Mouse (Mus musculus) lung, adult 10 weeks (tissue): Measurements from ENCODE around the gene Pcnx. TPM values are rescaled to one million over a fixed set of nuclear protein-coding genes. Genes with fewer than 3 reads are reported as not detected.

Source experiments
- polyA plus RNA-seq: library from polyadenylated mRNA; stranded (reverse); fragments of 350-450 nt; fragmentation: Illumina TruSeq; extraction: RNeasy Lipid Tissue Mini Kit (QIAGEN cat#74804); gene quantifications from one replicate; pipeline ENCODE4 v1.2.3, GENCODE M21; 2014; ENCODE audit warnings: low read depth, low replicate concordance; ENCODE audit not compliant: insufficient read depth

Pcnx gene
- polyA plus RNA-seq, result 29.3 TPM

DNA sequence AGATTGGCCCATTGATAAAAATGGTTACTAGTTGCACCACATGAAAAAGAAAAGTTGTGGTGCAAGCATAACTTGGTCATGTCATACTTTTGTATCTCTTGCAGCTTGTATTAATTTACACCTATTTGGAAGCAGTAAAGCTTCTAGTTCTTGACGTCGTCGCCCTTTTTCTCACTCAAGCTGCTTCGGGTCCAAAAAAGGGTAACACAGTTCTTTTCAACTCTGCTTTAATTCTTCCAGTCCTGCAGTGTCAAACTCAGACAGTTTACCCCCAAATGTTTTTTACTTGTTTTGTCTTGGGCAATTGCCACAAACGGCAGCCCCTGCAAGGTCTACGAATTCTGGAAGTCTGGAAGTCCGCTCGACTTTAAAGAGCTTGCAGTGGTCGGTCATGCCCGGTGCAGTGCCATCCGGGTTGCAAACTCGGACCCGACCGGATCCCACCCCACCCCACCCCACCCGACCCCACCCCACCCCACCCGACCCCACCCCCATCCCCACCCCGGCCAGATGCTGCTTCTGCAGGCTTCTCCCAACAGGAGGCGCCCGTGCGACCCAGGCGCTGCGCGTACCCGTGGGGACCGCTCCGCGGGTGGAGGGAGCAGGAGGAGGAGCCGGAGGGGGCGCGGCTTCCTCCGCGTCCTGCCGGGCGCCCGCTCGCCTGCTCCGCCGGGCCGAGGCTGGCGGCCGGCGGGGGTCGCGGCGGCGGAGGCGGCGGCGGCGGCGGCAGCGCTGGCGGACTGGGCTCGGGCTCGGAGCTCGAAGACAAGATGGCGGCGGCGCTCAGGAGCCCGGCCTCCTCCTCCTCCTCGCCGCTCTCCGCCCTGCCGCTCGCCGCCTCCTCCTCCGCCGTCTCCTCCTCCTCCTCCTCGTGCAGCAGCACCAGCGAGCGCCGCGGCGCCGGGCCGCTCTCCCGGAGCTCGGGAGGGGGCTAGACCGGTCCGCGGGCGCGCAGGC lies at the start of gene Pcnx:
Gene Pcnx, plus strand, starts transcription at position 673 of the 957 bp plus-strand sequence.

Other genes starting within 250 kb of the Pcnx start
- gene Ttc9, start 228.8 kb upstream of the Pcnx start, polyA plus RNA-seq, result 12.3 TPM
- 1.2 TPM for gene Map3k9, start 78.8 kb upstream of the Pcnx start, polyA plus RNA-seq